17 mouse cellular contexts compared by ENCODE assay signal in the genomic region with DNA sequence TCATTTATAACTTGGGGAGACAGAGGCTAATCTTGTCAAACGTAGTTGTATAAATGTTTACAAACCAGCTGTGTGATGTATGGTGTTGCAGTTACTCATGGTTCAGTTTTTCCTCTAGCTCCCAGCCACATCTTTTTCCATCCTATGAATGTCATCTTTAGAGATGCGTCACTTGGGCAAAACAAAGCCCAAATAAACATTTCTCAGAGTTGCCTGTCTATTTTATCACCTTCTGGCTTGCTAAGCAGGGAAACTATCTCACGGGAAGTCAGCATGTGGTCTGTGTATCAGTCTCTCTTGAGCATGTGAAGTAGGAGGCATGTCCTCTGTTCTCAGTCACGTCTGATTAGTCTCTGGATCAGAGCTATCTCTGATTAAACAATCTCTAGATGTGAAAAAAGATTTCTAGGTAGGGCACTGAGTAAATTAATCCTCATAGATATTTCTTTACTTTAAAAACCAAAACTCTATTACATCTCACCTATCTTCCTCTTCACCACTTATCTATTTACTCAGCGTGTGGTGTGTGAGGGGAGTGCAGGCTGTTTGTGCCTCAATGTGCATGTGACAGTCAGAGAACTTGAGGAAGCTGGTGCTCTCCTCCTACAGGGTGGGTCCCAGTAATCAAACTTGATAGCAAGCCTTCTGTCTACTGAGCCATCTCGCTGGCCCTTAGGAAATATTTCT. TPM values are rescaled to one million over a fixed set of nuclear protein-coding genes. Genes with fewer than 3 reads are reported as not detected.
DNase-seq lines count a peak whose midpoint lies in the region; ATAC-seq lines count a peak whose summit lies in the region.
"Had no signal": no experiment of that assay in that cellular context is flagged by ENCODE, and none has a peak within 500 bp of the region (broad histone marks: within the 10 kb centered on the region; RNA-seq: fewer than 3 reads in every experiment).

No protein-coding gene starts in this region.

- no peak overlapping the region for H3K4me3 ChIP-seq in lung, embryonic 15.5 days
- H3K4me3 ChIP-seq: embryonic facial prominence, embryonic 13.5 days; forebrain, embryonic 13.5 days; midbrain, embryonic 13.5 days had no signal

- WGBS in lung, embryonic 15.5 days, result 40% methylated on average over 6 of the region's 6 CpGs

- DNase-seq in lung, postnatal 4 days, result no peak
- DNase-seq in Muller cell, postnatal 12 days (ENCODE audit: inconsistent ontology term), result peak; percentile 4
- peak; percentile 61 for DNase-seq in liver
- no peak for DNase-seq in neural tube, embryonic 10.5 days (ENCODE audit: extremely low spot score, low spot score)
- DNase-seq in adrenal gland, postnatal 25 days, result no peak
- DNase-seq: adrenal gland, adult 8-10 months; cerebellum, postnatal 36 days; heart, adult 18-20 months; heart, postnatal 14 days; spleen, adult 18-20 months had no signal

- H3K27ac ChIP-seq in lung, embryonic 15.5 days, result peak overlapping the region; percentile 64
- H3K27ac ChIP-seq: embryonic facial prominence, embryonic 13.5 days; forebrain, embryonic 13.5 days; hindbrain, postnatal 0 days; midbrain, embryonic 13.5 days had no signal

- H3K9ac ChIP-seq in lung, embryonic 15.5 days, result no peak overlapping the region
- H3K9ac ChIP-seq: embryonic facial prominence, embryonic 13.5 days; forebrain, embryonic 13.5 days; midbrain, embryonic 13.5 days had no signal

- H3K4me2 ChIP-seq in lung, embryonic 15.5 days, result no peak overlapping the region
- H3K4me2 ChIP-seq: embryonic facial prominence, embryonic 13.5 days; forebrain, embryonic 13.5 days; midbrain, embryonic 13.5 days had no signal

- no peak for ATAC-seq in lung, embryonic 15.5 days (ENCODE audit: borderline replicate concordance, extremely low read depth, low FRiP score, low TSS enrichment)
- peak; percentile 89 for ATAC-seq in megakaryocyte-erythroid progenitor cell, adult 5-6 weeks (replicated peaks; ENCODE audit: low FRiP score, low TSS enrichment, poor library complexity, severe bottlenecking)
- ATAC-seq: forebrain, embryonic 13.5 days; hindbrain, postnatal 0 days; midbrain, embryonic 13.5 days had no signal

- H3K36me3 ChIP-seq in lung, embryonic 15.5 days, result 0 out of 2 replicates have a peak, but pooled peaks cover 3% of the 10 kb centered on the region

- peaks cover 31% of the 10 kb centered on the region for H3K4me1 ChIP-seq in lung, embryonic 15.5 days
- H3K4me1 ChIP-seq: embryonic facial prominence, embryonic 13.5 days; forebrain, embryonic 13.5 days; midbrain, embryonic 13.5 days had no signal

- no peaks in the 10 kb centered on the region for H3K9me3 ChIP-seq in lung, embryonic 15.5 days
- H3K9me3 ChIP-seq: embryonic facial prominence, embryonic 13.5 days; forebrain, embryonic 13.5 days; midbrain, embryonic 13.5 days had no signal

- H3K27me3 ChIP-seq in lung, embryonic 15.5 days, result no peaks in the 10 kb centered on the region
- H3K27me3 ChIP-seq: CH12.LX; embryonic facial prominence, embryonic 13.5 days; forebrain, embryonic 13.5 days; midbrain, embryonic 13.5 days had no signal

RNA-seq across cellular contexts. Expression of gene 2700097O09Rik, which starts 19.6 kb away (rescaled TPM):
- 37.7 and 39.5 TPM in 2 replicates for polyA plus RNA-seq in lung, embryonic 15.5 days (2015; fragmentation: Nextera tagmentation; extraction: Ambion mirVana)
- 32.7 and 33.2 TPM in 2 replicates for total RNA-seq in megakaryocyte-erythroid progenitor cell, adult 5-6 weeks (2014; fragmentation: Nextera tagmentation)
- total RNA-seq in megakaryocyte-erythroid progenitor cell, adult 5-6 weeks (2017), result 19.6 and 20.7 TPM in 2 replicates
- total RNA-seq in adrenal gland, postnatal 25 days (2021), result 11.5 and 15.7 TPM in 2 replicates

RNA-seq across cellular contexts. Expression of gene Srp54a, which starts 19.7 kb away (rescaled TPM):
- polyA plus RNA-seq in lung, embryonic 15.5 days (2015; fragmentation: Nextera tagmentation; extraction: Ambion mirVana), result 165 and 178 TPM in 2 replicates
- total RNA-seq in megakaryocyte-erythroid progenitor cell, adult 5-6 weeks (2014; fragmentation: Nextera tagmentation), result 72.6 and 88.9 TPM in 2 replicates
- 194 and 251 TPM in 2 replicates for total RNA-seq in megakaryocyte-erythroid progenitor cell, adult 5-6 weeks (2017)
- 131 and 173 TPM in 2 replicates for total RNA-seq in adrenal gland, postnatal 25 days (2021)

RNA-seq across cellular contexts. Expression of gene Baz1a, which starts 46.2 kb away (rescaled TPM):
- 20.1 and 24.8 TPM in 2 replicates for polyA plus RNA-seq in lung, embryonic 15.5 days (2015; fragmentation: Nextera tagmentation; extraction: Ambion mirVana)
- total RNA-seq in megakaryocyte-erythroid progenitor cell, adult 5-6 weeks (2014; fragmentation: Nextera tagmentation), result 105 and 128 TPM in 2 replicates
- 98.9 and 112 TPM in 2 replicates for total RNA-seq in megakaryocyte-erythroid progenitor cell, adult 5-6 weeks (2017)
- total RNA-seq in adrenal gland, postnatal 25 days (2021), result 23.6 and 28.0 TPM in 2 replicates

Comparison
In these comparisons a context has a peak if more than half of its experiments do, and no peak if none do; other contexts are left out.
1. DNase-seq: peak in Muller cell, postnatal 12 days (single experiment) and liver (single experiment); none in lung, postnatal 4 days (0 of 2), neural tube, embryonic 10.5 days (single experiment) and adrenal gland, postnatal 25 days (single experiment).